Mouse (Mus musculus): ENCODE data around the gene Epb41l4b. TPM values are rescaled to one million over a fixed set of nuclear protein-coding genes. Genes with fewer than 3 reads are reported as not detected.

Gene Epb41l4b
- polyA plus RNA-seq, 1 experiment, result not detected

DNA sequence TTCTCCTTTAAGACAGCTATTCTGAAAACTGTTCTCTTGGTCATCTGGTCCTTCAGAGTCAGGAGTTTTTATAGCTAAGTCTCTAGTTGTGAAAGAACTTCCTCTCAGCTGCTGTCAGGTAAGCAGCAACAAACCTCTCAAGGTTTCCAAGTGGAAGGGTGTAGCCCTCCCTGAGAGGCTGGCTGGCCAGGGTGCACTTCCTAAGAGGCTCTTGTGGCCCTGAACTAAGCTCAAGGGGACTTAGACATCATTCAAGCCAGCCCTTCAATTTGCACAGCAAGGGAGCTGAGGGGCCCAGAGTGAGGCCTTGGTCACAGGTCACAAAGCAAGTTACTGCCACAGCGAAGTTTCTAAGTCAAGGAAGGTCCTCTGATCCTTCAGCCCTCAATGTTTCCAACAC, 200.0 kb downstream of the Epb41l4b start:
- TF ChIP-seq POLR2A (IDR thresholded peaks at IDR 0.05; ENCODE audit: borderline replicate concordance, low read depth, low read length), result no peak
- TF ChIP-seq CTCF (IDR thresholded peaks at IDR 0.05; ENCODE audit: low read depth, low read length), result no peak
- Histone ChIP-seq H3K4me3 (ENCODE audit: insufficient read depth, low read length) (no peak overlapping the region), H3K4me1 (ENCODE audit: control insufficient read depth, insufficient read depth, low read length) (peaks cover 35% of the 10 kb centered on the region), H3K27ac (ENCODE audit: insufficient read depth, low read depth, low read length) (no peak overlapping the region)

DNA sequence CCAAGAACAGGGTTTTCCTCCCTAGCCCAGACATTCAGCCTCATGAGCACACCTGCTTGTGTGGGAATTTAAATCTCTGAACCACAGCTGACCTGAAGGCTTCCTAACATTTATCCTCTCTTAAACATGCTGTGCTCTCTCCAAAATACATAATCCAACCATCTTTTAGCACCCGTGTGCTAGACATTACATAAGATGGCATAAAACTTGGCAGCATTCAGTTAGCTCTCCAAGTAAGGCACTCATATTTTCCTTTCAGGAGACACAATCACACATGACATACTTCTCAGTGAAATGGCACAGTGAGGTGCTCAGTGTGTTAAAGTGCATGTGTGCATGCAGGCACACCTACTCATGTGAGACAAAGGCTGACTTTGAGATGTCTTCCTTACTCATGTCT, 200.7 kb downstream of the Epb41l4b start:
- peaks cover 37% of the 10 kb centered on the region for H3K4me1 ChIP-seq (ENCODE audit: control insufficient read depth, insufficient read depth, low read length)
- no peak overlapping the region for H3K4me3 ChIP-seq (ENCODE audit: insufficient read depth, low read length)
- TF ChIP-seq POLR2A (IDR thresholded peaks at IDR 0.05; ENCODE audit: borderline replicate concordance, low read depth, low read length) (no peak), CTCF (IDR thresholded peaks at IDR 0.05; ENCODE audit: low read depth, low read length) (no peak)
- H3K27ac ChIP-seq (ENCODE audit: insufficient read depth, low read depth, low read length), result no peak overlapping the region

Other genes with a start within 250 kb of the Epb41l4b start
- gene Tmem245, start 196.0 kb downstream of the Epb41l4b start, polyA plus RNA-seq (2012; ENCODE audit: insufficient read depth, insufficient read length, missing spikeins), result 8.7 and 11.0 TPM in 2 replicates
- gene Frrs1l, start 153.0 kb downstream of the Epb41l4b start, polyA plus RNA-seq (2012; ENCODE audit: insufficient read depth, insufficient read length, missing spikeins), result not detected in 2 replicates
- 0.27 TPM in 1 of 2 replicates, not detected in the other for gene Ptpn3, start 158.4 kb upstream of the Epb41l4b start, polyA plus RNA-seq (2012; ENCODE audit: insufficient read depth, insufficient read length, missing spikeins)

All from bone marrow macrophage, adult 2 months (primary cell).